In the genomic region with DNA sequence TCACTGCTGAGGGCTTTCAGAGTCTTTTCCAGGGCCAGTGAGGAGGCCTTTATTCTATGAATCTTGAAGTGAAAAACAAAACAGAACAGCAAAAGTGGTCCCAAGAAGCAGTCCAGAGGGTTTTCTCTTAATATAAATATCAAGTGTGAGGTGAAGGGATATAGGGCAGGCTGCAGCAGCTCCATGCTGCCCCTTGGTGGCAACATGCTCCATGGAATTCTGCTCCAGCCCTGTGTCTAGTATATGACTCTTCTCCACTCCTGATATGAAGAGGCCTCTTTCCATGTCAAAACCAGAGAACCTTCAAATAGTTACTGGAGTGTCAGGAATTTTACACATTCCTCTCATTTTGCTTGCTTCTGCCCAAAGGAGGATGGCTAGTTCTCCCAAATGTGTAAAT, we compare ENCODE assay signal across 8 mouse cellular contexts.
A peak's percentile ranks its signal among the peaks of the same experiment; 100 is the strongest.
DNase-seq lines count a peak whose midpoint lies in the region; ATAC-seq and TF ChIP-seq lines count a peak whose summit lies in the region.

No protein-coding gene starts in this region.

- no peaks in the 10 kb centered on the region for H3K36me3 ChIP-seq in hindbrain, embryonic 14.5 days (replicated peaks; ENCODE audit: control insufficient read depth, insufficient read depth)
- no peaks in the 10 kb centered on the region for H3K36me3 ChIP-seq in hindbrain, embryonic 10.5 days
- no peaks in the 10 kb centered on the region for H3K36me3 ChIP-seq in CH12.LX (replicated peaks in 1 of 2; ENCODE audit: control insufficient read depth in 1 of 2, insufficient read depth in 1 of 2, low read length in 1 of 2)
- H3K36me3 ChIP-seq in kidney, embryonic 16.5 days (ENCODE audit: insufficient read depth, low read length): no peaks in the 10 kb centered on the region

- TF ChIP-seq EP300 in CH12.LX (IDR thresholded peaks at IDR 0.05; ENCODE audit: low read length): no peak

- in situ Hi-C loops in CH12.LX (cut with MboI; ENCODE audit: low pct_ligation_motif_present, low pct_unique_long_range_greater_than_20kb, low sequenced_read_pairs): loop anchor here (5.0 kb wide), 2 partner anchors 233 to 363 kb away; no protein-coding TSS in a partner anchor

- TF ChIP-seq POLR2A in CH12.LX (IDR thresholded peaks at IDR 0.05; ENCODE audit: low read depth, low read length): no peak

- no peak for ATAC-seq in hindbrain, embryonic 14.5 days (ENCODE audit: low FRiP score)
- 0 out of 2 replicates have a peak, but pooled peaks have one; percentile 75 for ATAC-seq in kidney, embryonic 16.5 days (ENCODE audit: low FRiP score, low TSS enrichment)

- no peak overlapping the region for H3K4me2 ChIP-seq in hindbrain, embryonic 14.5 days (replicated peaks)
- H3K4me2 ChIP-seq in CH12.LX (ENCODE audit: insufficient read depth, low read depth, poor library complexity, severe bottlenecking): no peak overlapping the region
- no peak overlapping the region for H3K4me2 ChIP-seq in kidney, embryonic 16.5 days (replicated peaks; ENCODE audit: low read depth, low read length)

- H3K27ac ChIP-seq in hindbrain, embryonic 14.5 days: no peak overlapping the region
- no peak overlapping the region for H3K27ac ChIP-seq in hindbrain, embryonic 10.5 days
- no peak overlapping the region for H3K27ac ChIP-seq in CH12.LX (ENCODE audit: insufficient read depth, low read depth)
- no peak overlapping the region for H3K27ac ChIP-seq in kidney, embryonic 16.5 days (ENCODE audit: low read length)

- dilution Hi-C loops in CH12.LX (cut with MboI; ENCODE audit: extremely low pct_ligation_motif_present, extremely low pct_unique_long_range_greater_than_20kb, low sequenced_read_pairs): no loop called here

- H3K9me3 ChIP-seq in hindbrain, embryonic 14.5 days (ENCODE audit: control insufficient read depth, low read length): no peaks in the 10 kb centered on the region
- no peaks in the 10 kb centered on the region for H3K9me3 ChIP-seq in hindbrain, embryonic 10.5 days
- no peaks in the 10 kb centered on the region for H3K9me3 ChIP-seq in CH12.LX (replicated peaks; ENCODE audit: low read length)
- H3K9me3 ChIP-seq in kidney, embryonic 16.5 days (ENCODE audit: low read length): no peaks in the 10 kb centered on the region

- H3K27me3 ChIP-seq in hindbrain, embryonic 14.5 days (ENCODE audit: control insufficient read depth, insufficient read depth, low read length): no peaks in the 10 kb centered on the region
- H3K27me3 ChIP-seq in hindbrain, embryonic 10.5 days (ENCODE audit: insufficient read depth, poor library complexity, severe bottlenecking): no peaks in the 10 kb centered on the region
- no peaks in the 10 kb centered on the region for H3K27me3 ChIP-seq in CH12.LX (replicated peaks)
- H3K27me3 ChIP-seq in kidney, embryonic 16.5 days (ENCODE audit: insufficient read depth, low read length): no peaks in the 10 kb centered on the region

- TF ChIP-seq RAD21 in CH12.LX (IDR thresholded peaks at IDR 0.05; ENCODE audit: low read depth, low read length): peak; percentile 68

- peak; percentile 58 for DNase-seq in hindbrain, embryonic 14.5 days (ENCODE audit: low spot score)
- no peak for DNase-seq in hindbrain, embryonic 10.5 days (ENCODE audit: low spot score)
- DNase-seq in CH12.LX (ENCODE audit: extremely low read depth) (no peak), R1 (ENCODE audit: low read depth, low spot score) (peak; percentile 37)
- DNase-seq in retina, embryonic 14.5 days (ENCODE audit: low spot score): peak; percentile 61
- no peak for DNase-seq in spleen, adult 12 weeks (ENCODE audit: low spot score)
- no peak for DNase-seq in spleen, postnatal 4 days (ENCODE audit: low spot score in 2 of 2)

- no peaks in the 10 kb centered on the region; the same call in 1 of the 2 replicates for H3K4me1 ChIP-seq in hindbrain, embryonic 14.5 days (replicated peaks; ENCODE audit: control insufficient read depth, insufficient read depth, low read length)
- peaks cover 5% of the 10 kb centered on the region; the same call in 1 of the 2 replicates for H3K4me1 ChIP-seq in hindbrain, embryonic 10.5 days (replicated peaks)
- H3K4me1 ChIP-seq in CH12.LX (ENCODE audit: control insufficient read depth in 1 of 2, insufficient read depth in 2 of 2): peaks cover 2 to 30% of the 10 kb centered on the region in 2 experiments; a peak in 3 of 4 replicates
- H3K4me1 ChIP-seq in kidney, embryonic 16.5 days (ENCODE audit: insufficient read depth, low read length): no peaks in the 10 kb centered on the region

- TF ChIP-seq CTCF in CH12.LX (conservative IDR thresholded peaks at IDR 0.05 in 1 of 2, IDR thresholded peaks at IDR 0.05 in 1 of 2; ENCODE audit: low read depth in 2 of 2, low read length in 2 of 2): peak in 1 of 2 experiments; percentile 64; a peak in 2 of 4 replicates

- H3K9ac ChIP-seq in hindbrain, embryonic 14.5 days: no peak overlapping the region
- no peak overlapping the region for H3K9ac ChIP-seq in CH12.LX (ENCODE audit: insufficient read depth, low read depth)
- H3K9ac ChIP-seq in kidney, embryonic 16.5 days (replicated peaks; ENCODE audit: low read length): no peak overlapping the region

- H3K4me3 ChIP-seq in hindbrain, embryonic 14.5 days (replicated peaks; ENCODE audit: low read length): no peak overlapping the region
- no peak overlapping the region for H3K4me3 ChIP-seq in hindbrain, embryonic 10.5 days
- H3K4me3 ChIP-seq in CH12.LX (replicated peaks in 1 of 3; ENCODE audit: low read depth in 2 of 3, low read length in 2 of 3, poor library complexity in 1 of 3): no peak overlapping the region
- H3K4me3 ChIP-seq in kidney, embryonic 16.5 days (ENCODE audit: low read length): no peak overlapping the region

- no peaks in the 10 kb centered on the region for H3K79me2 ChIP-seq in CH12.LX (replicated peaks; ENCODE audit: control insufficient read depth, extremely low read depth, insufficient read depth, poor library complexity, severe bottlenecking)

TF ChIP-seq in CH12.LX, 34 proteins besides CTCF, POLR2A, EP300 and RAD21:
- TF ChIP-seq E2F4 (IDR thresholded peaks at IDR 0.05; ENCODE audit: insufficient replicate concordance, low read depth, low read length): no peak
- peak; percentile 49 for TF ChIP-seq SMC3 (IDR thresholded peaks at IDR 0.05; ENCODE audit: low read depth, low read length)

Comparison
In these comparisons a context has a peak if more than half of its experiments do, and no peak if none do; other contexts are left out.
1. DNase-seq: peak in hindbrain, embryonic 14.5 days (single experiment), R1 (single experiment) and retina, embryonic 14.5 days (single experiment); none in hindbrain, embryonic 10.5 days (single experiment), CH12.LX (single experiment), spleen, adult 12 weeks (single experiment) and spleen, postnatal 4 days (0 of 2).